Comparison of ENCODE assay signal across 8 mouse cellular contexts in genomic region chr4:120569486-120570437, GRCm38 (mm10). TPM values are rescaled to one million over a fixed set of nuclear protein-coding genes. Genes with fewer than 3 reads are reported as not detected.
DNase-seq lines count a peak whose midpoint lies in the region; ATAC-seq and TF ChIP-seq lines count a peak whose summit lies in the region.

Gene Ctps, minus strand, starts transcription at chr4:120570276.

- H3K4me3 ChIP-seq in ES-Bruce4 (ENCODE audit: low read depth, low read length), result peak within 1 kb of the TSS; percentile 91
- peak within 1 kb of the TSS; percentile 77 for H3K4me3 ChIP-seq in forebrain, embryonic 14.5 days (ENCODE audit: low read depth, low read length)
- H3K4me3 ChIP-seq in neural tube, embryonic 15.5 days (replicated peaks), result peak within 1 kb of the TSS; percentile 69

- DNase-seq in forebrain, embryonic 14.5 days (ENCODE audit: low spot score), result peak; percentile 97
- DNase-seq in heart, postnatal 14 days, result peak; percentile 95
- peak; percentile 93 for DNase-seq in layer of hippocampus, adult 11-12 months (ENCODE audit: low spot score)
- peak; percentile 93 for DNase-seq in lung, adult 18-20 months
- peak; percentile 96 for DNase-seq in testis, postnatal 14 days (ENCODE audit: low spot score)

- peak; percentile 93 for TF ChIP-seq POLR2A in ES-Bruce4 (IDR thresholded peaks at IDR 0.05; ENCODE audit: insufficient read depth, low read length)

- H3K36me3 ChIP-seq in ES-Bruce4 (ENCODE audit: control insufficient read depth, insufficient read depth, low read length, poor library complexity, severe bottlenecking), result peaks cover 11% of the 10 kb centered on the region
- peaks cover 13% of the 10 kb centered on the region for H3K36me3 ChIP-seq in forebrain, embryonic 14.5 days (ENCODE audit: control insufficient read depth, insufficient read depth, low read length)
- peaks cover 5% of the 10 kb centered on the region; the same call in 1 of the 2 replicates for H3K36me3 ChIP-seq in neural tube, embryonic 15.5 days

- H3K27ac ChIP-seq in ES-Bruce4 (ENCODE audit: insufficient read depth, low read length), result peak within 1 kb of the TSS; percentile 12; the same call in 1 of the 2 replicates
- H3K27ac ChIP-seq in forebrain, embryonic 14.5 days (ENCODE audit: low read depth, low read length), result peak within 1 kb of the TSS; percentile 95
- peak within 1 kb of the TSS; percentile 97 for H3K27ac ChIP-seq in neural tube, embryonic 15.5 days (replicated peaks)

- peak within 1 kb of the TSS; percentile 93 for H3K9ac ChIP-seq in ES-Bruce4 (ENCODE audit: low read depth, poor library complexity, severe bottlenecking)
- H3K9ac ChIP-seq in forebrain, embryonic 14.5 days (ENCODE audit: low read length), result peak within 1 kb of the TSS; percentile 90
- peak within 1 kb of the TSS; percentile 86 for H3K9ac ChIP-seq in neural tube, embryonic 15.5 days (replicated peaks)

- 0 out of 2 replicates have a peak, but pooled peaks have one; percentile 21 for TF ChIP-seq EP300 in ES-Bruce4 (IDR thresholded peaks at IDR 0.05; ENCODE audit: insufficient read depth, low read depth, low read length)

- intact Hi-C loops in heart, postnatal 14 days (cut with DNase I), result loop anchor here (2.0 kb wide), 1 partner anchor 255 kb away; no protein-coding TSS in a partner anchor

- WGBS in forebrain, embryonic 14.5 days, result under 1% methylated on average over 85 of the region's 97 CpGs
- under 1% methylated on average over 95 of the region's 97 CpGs for WGBS in neural tube, embryonic 15.5 days

- H3K4me2 ChIP-seq in forebrain, embryonic 14.5 days (ENCODE audit: low read length), result peak within 1 kb of the TSS; percentile 80
- peak within 1 kb of the TSS; percentile 75 for H3K4me2 ChIP-seq in neural tube, embryonic 15.5 days

- no peaks in the 10 kb centered on the region for H3K9me3 ChIP-seq in ES-Bruce4 (replicated peaks; ENCODE audit: control insufficient read depth, insufficient read depth, low read length, poor library complexity, severe bottlenecking)
- H3K9me3 ChIP-seq in forebrain, embryonic 14.5 days (replicated peaks; ENCODE audit: control insufficient read depth, low read length), result no peaks in the 10 kb centered on the region
- no peaks in the 10 kb centered on the region for H3K9me3 ChIP-seq in neural tube, embryonic 15.5 days (replicated peaks)

- peak; percentile 97 for ATAC-seq in cerebellum, adult (ENCODE audit: insufficient number of reproducible peaks, low FRiP score, low TSS enrichment)
- peak; percentile 97 for ATAC-seq in forebrain, embryonic 14.5 days
- peak; percentile 98 for ATAC-seq in neural tube, embryonic 15.5 days (ENCODE audit: low FRiP score)

- H3K27me3 ChIP-seq in ES-Bruce4 (ENCODE audit: control insufficient read depth, insufficient read depth, low read length, poor library complexity, severe bottlenecking), result no peaks in the 10 kb centered on the region
- no peaks in the 10 kb centered on the region for H3K27me3 ChIP-seq in forebrain, embryonic 14.5 days (replicated peaks; ENCODE audit: control insufficient read depth, insufficient read depth, low read length)
- no peaks in the 10 kb centered on the region for H3K27me3 ChIP-seq in neural tube, embryonic 15.5 days (replicated peaks)

- no peak for TF ChIP-seq CTCF in ES-Bruce4 (IDR thresholded peaks at IDR 0.05; ENCODE audit: low read depth, low read length)

- no peaks in the 10 kb centered on the region for H3K4me1 ChIP-seq in ES-Bruce4 (ENCODE audit: control insufficient read depth, insufficient read depth, low read length)
- peaks cover 20% of the 10 kb centered on the region for H3K4me1 ChIP-seq in forebrain, embryonic 14.5 days (ENCODE audit: control insufficient read depth, insufficient read depth, low read length)
- peaks cover 28% of the 10 kb centered on the region for H3K4me1 ChIP-seq in neural tube, embryonic 15.5 days

RNA-seq across cellular contexts. Expression of gene Ctps, which starts in this region (rescaled TPM):
- polyA plus RNA-seq in ES-Bruce4 (2011; ENCODE audit: insufficient read depth, insufficient read length, low read depth, missing spikeins), result 130 TPM in 2 replicates
- 108 and 115 TPM in 2 replicates for polyA plus RNA-seq in forebrain, embryonic 14.5 days (2014; fragmentation: Nextera tagmentation; extraction: Ambion mirVana)
- total RNA-seq in heart, postnatal 14 days (2021), result 10 to 100 TPM; 30.3 to 36.1 TPM
- polyA plus RNA-seq in neural tube, embryonic 15.5 days (2015; fragmentation: Nextera tagmentation; extraction: Ambion mirVana), result 80.2 and 81.1 TPM in 2 replicates

Comparison
In these comparisons a context has a peak if more than half of its experiments do, and no peak if none do; other contexts are left out.
1. Peak in every context shown above with its lines: DNase-seq, ATAC-seq, H3K4me3 ChIP-seq and H3K27ac ChIP-seq.
2. H3K27ac ChIP-seq: peak in every context shown above with its lines; median percentile 97 in neural tube, embryonic 15.5 days; 95 in forebrain, embryonic 14.5 days; 12 in ES-Bruce4.